Mouse (Mus musculus): Measurements from ENCODE around the gene Gm10128.
"Not testable (repeated sequence)": the region's sequence is repeated elsewhere in the genome, so short reads cannot be mapped to it uniquely, and the experiment has no call there.

The Gm10128 gene

GRCm38 (mm10) chr14:7643872-7644271 lies at the start of gene Gm10128:
Gene Gm10128 (minus strand): TSS chr14:7643972.
- CTCF ChIA-PET: not testable (repeated sequence)

- CTCF ChIA-PET: interaction anchor here (0.5 kb wide), 1 partner anchor 70 kb away, joined by 4 read pairs; no protein-coding TSS in a partner anchor
These were observed 37.4 kb upstream of the Gm10128 start for GRCm38 (mm10) chr14:7681170-7681569.

GRCm38 (mm10) chr14:7662491-7662890 lies 18.7 kb upstream of the Gm10128 start:
- CTCF ChIA-PET: not testable (repeated sequence)

GRCm38 (mm10) chr14:7658101-7659074 lies 14.6 kb upstream of the Gm10128 start:
- CTCF ChIA-PET: not testable (repeated sequence)

GRCm38 (mm10) chr14:7657456-7657855 lies 13.7 kb upstream of the Gm10128 start:
- CTCF ChIA-PET: not testable (repeated sequence)

- CTCF ChIA-PET: not testable (repeated sequence)
These were observed 48.3 kb downstream of the Gm10128 start, which contains the start of gene Gm10338 for GRCm38 (mm10) chr14:7595492-7595891. Gene Gm10338 (minus strand): TSS chr14:7595592.
